Mouse (Mus musculus) gastrocnemius, adult 18-20 months (tissue): Measurements from ENCODE around the gene Dexi. TPM values are rescaled to one million over a fixed set of nuclear protein-coding genes. Genes with fewer than 3 reads are reported as not detected.

Source experiments
- DNase-seq: peaks from one replicate; pipeline ENCODE4 v3.0.0; 2021; ENCODE audit warnings: low spot score
- total RNA-seq, 2 experiments: library from RNA; stranded (reverse); gene quantifications; 2 replicates each; pipeline ENCODE4 v1.2.3; 2021

The Dexi gene
- total RNA-seq, 2 experiments from 2014 or later = 48.8 to 50.3 TPM

DNA sequence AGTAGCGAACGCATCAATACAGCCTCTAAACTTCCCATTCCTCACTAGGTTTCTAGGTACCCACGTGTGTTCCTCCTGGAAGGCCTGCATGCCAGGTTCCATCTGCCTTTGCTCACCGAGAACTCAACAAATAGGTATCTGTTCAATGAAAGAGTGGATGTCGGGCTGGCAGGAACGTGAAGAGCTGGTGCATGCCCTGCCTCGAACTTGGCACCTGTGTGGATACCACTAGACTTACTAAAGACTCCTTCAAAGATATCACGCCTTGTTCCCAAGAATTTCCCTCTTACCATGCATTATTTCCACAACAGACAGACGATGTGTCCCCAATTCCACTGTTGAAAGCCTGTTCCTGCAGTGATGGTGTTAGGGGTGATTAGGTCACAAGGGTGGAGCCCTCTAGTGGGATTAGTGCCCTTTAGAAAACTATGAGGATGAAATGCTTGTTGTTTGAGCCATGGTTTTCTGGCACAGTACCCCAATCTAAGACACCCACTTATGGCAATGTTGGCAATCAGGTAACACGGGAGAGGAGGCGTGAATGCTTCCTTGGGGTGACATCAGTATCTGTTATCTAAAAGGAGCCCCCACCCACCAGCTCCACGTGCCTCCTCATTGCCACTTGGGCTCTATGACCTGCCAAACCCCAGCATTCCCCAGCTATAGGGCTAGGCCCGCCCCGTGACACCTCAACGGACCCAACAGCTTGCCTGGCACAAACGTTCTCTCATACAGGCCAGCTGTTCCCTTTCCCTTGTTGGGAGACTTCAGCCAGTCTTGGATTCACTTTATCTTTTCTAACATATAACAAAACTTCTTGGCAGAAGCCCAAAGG, 1.9 kb downstream of the Dexi start:
- no peak for DNase-seq

DNA sequence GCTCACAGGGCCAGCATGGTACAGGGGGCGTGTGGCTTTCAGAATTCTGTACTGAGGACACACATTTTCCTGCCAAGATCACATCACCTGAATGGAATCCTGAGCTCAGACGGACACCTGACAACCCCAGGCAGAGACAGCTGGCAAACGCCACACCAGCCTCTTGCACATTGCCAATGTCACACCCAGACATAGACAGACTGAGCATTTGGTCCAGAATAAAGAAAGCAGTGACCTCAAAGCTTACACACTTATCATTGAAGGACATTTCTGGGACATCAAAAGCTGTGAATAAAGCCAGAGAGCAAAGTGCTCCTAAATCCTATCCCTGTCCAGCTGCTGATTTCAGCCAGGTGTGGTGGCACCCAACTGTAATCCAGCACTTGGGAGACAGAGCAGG, 5.9 kb downstream of the Dexi start:
- no peak for DNase-seq

DNA sequence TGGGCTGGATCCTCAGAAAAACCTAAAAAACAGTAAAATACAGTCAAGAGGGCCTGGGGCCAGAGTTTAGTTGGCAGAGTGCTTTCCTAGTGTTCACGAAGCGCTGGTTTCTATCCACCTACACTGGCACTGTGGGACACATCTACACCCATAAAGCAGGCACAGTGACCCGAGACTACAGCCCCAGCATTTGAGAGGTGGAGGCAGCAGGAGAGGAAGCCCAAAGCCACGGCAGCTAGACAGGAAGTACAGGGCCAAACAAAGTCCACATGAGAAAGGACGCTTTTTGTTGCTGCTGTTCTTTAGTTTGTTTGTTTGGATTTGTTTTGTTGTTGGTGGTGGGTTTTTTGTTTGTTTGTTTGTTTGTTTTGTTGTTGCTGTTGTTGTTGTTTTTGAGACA, 6.5 kb downstream of the Dexi start:
- DNase-seq = no peak

DNA sequence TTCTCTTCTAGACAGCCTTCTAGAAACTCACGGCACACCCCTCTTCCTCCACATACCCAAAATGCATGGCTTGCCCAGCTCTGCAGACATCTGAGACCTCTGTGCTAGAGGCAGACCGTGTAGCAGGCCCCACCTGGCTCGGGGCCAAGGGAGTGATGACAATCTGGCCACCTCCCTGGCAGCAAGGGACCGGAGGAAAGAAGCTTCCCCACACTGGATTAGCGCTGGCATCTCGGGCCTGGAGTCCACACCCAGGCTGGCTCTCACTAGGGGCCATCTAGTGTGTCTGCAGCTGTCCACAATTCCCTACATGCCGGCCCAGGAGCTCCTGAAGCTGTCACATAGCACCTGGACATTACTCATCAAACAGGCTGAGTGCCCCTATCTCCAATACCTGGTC, 8.3 kb downstream of the Dexi start:
- peak; percentile 69 for DNase-seq

DNA sequence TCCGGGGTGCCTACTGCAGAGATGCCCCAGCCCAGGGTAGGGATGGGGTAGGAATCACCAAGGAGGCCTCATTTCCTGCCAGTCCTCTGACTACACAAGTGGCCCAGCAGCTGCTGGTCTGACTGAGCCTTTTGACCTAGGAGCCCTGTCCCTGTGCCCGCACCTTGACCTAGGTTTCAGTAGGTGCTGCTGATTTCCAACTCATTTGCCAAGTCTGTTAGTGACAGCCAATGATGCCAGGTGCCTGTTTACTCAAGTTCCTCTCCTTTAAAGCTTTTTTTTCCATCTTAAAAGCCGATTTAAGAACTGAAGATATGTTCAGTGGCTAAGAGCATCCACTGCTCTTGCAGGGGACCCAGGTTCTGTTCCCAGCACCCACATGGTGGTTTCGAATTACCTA, 9.1 kb downstream of the Dexi start:
- no peak for DNase-seq

DNA sequence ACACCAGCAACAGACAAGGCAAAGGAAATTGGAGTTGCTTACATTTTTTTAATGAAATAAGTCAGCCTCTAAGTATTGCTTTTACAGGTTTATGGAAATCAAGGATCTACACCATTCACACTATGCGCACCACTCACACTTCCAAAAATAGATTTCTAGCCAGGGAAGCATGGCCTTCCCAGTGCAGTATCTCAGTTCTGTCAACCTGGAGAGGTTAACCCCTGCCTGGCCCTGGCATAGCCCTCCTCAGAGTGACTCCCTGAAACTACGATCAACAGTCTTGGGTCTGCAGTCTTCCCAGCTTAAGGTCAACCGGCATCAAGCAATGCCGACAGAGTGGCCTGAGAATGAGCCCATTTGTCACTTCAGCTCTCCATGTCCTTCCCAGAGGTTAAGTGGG, 12.7 kb downstream of the Dexi start:
- DNase-seq = no peak

DNA sequence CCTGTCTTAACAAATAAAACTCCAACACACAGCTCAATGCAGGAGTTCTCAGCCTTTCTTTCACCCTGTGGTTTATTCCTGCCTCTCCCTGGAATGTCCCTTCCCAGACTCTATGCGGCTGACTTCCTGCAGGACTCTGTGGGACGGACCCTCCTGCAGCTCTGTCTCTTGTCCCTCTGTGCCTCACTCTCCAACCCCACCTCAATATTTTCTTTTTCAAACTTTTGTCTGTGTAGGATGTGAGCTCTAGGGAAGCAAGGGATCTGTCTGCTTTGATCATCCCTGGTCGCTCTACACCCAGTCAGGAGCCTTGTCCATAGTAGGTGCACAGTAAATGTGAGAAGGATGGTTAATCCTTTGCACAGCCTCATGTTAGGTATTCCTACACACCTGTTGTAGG, 14.5 kb downstream of the Dexi start:
- no peak for DNase-seq

DNA sequence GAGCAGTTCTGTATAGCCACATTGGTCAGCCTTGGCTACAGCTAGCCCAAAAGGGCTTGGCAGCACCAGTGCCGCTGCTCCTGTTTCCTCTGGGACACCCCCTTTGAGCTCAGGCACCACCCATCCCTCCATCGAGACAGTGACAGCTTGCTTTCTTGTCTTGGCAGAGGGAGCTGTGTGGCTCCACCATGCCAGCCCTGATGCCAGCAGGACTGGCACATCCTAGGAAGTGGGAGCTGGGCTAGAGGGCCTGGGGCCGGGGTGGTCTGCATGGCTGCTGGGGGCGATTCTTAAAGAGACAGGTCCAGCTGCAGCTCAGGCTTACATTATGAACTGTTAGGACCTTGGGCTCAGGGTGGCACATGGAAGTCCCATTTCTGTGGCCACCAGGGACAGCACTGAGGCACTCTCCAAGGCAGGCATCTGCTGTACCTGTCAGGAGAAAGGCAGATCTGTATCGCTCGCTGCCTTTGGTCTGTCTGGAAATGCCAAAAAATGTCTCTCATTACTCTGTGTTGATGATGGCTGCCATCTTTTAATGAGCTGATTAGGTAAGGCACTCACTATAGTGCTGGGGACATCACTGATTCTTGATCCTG, 15.7 kb downstream of the Dexi start:
- DNase-seq = no peak

DNA sequence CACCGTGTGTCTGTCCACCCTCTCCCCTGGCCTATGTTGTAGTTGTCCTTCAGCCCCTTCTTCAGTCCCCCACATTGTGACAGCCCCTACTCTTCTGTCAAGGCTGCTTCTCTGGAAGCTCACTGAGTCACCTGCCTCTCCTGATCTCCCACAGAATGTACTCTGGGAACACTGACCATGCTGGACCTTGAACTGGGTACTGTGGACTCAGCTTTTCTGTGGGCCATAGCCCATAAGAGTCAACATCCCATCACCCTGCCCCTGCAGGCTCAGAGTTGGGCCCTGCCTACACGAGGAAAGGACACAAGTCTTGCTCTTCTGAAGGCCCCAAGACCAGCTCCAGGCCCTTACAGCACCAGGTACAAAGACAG, 17.3 kb downstream of the Dexi start:
- DNase-seq = no peak

DNA sequence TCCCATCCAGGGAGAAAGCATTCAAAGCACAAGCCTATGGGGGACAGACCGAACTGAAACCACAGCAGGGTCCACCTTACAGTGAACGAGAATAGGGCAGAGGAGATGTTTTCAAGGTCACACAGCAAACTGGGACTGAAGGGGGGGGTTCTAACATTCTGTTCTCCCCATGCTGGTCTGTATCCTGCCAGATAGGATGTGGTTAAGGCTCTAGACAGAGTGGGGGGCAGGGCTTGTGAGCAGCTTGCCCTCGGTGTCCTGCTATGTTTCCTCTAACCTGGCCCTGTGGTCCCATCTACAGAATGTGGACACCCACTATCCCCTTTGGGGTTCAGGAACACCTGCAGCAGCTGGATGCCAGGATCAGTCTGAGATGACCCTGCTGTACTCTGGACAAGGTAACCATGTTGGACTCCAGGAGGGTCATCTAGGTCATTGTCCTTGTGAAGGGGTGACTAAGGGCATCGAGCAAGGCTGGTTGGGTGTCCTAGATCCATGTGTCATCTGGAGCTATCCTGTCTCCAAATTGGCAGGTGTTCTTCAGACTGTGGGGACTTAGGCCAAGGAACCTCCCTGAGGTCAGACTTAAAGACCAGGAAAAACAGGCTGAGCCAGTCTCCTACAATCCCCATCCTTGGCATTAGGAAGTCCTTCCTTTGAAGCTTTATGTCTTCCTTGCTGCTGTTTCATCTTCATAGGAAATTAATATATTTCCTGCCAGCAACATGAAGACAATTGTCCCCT, 17.8 kb downstream of the Dexi start:
- DNase-seq = no peak

DNA sequence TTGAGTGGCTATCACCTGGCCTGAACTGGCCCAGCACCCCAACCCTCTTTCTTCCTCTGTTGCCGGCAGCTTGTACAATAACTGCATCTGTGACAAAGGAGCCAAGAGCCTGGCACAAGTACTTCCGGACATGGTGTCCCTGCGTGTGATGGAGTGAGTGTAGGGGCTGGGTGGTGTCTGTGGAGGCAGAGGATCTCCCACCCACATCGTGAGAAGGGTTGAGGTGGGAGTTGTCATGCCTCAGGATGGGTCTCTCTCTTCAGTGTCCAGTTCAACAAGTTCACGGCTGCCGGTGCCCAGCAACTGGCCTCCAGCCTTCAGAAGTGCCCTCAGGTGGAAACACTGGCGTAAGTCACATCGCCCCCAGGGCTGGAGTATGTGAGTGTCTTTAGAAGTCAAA, 19.2 kb downstream of the Dexi start:
- DNase-seq = no peak

DNA sequence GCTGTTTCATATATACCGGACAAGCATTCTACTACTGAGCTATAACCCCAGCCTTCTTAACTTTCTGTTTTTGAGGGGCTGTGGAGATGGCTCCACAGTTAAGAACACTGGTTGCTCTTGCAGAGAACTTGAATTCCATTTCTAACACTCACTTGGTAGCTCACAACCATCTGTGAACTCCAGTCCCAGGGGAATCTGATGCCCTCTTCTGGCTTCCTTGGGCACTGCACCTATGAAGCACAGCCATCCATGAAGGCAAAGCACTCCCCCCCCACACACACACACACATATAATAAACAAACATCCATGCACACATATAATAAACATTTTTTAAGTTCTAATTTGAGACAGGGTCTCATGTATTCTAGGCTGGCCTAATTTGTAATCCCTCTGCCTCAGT, 20.0 kb downstream of the Dexi start:
- DNase-seq = peak; percentile 57

DNA sequence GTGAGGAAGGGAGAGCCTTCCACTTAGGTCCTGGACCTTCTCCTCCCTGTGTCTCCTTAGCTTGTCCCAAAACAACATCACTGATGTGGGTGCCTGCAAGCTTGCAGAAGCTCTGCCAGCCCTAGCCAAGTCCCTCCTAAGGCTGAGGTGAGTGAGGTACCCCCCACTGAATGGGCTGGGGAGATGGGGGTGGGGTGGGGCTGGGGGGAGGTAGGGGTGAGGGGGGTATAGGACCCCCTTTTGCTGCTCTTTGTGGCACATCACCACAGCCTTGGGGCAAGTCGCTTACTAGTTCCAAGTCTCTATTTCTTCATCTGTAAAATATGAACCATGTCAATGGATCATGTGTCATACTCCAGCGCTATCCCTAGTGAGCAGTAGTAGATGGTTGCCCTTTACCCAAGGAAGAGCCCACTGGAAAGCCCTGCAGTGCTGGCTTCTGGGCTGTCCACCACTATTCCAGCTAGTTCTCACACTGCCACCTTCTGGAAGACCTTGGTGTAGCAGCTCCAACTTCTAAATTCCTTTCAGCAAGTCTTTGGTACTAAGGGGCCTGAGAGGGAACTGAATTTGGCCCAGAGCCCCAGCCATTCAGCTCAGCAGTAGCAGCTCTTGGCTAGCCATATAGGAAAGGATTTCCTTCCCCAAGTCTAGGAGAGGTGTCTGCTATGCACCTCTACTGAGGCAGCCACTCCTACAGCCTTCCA, 21.8 kb downstream of the Dexi start:
- peak; percentile 69 for DNase-seq

DNA sequence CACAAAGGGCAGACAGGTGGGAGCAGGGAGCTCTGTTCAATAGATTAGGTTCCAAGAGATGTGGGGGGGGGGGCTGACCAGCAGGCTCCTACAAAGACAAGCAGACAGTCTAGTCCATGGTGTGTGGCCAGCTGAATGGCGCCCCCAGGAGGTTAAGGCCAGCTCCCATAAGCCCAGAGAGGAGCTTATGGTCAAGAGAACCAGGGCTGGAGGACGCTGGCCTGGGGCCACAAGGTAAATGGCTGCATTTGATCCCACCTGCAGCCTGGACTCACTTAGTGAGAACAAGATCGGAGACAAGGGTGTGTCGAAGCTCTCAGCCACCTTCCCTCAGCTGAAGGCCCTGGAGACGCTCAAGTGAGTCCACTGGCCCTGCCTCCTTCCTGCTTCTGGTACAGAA, 24.8 kb downstream of the Dexi start:
- no peak for DNase-seq

DNA sequence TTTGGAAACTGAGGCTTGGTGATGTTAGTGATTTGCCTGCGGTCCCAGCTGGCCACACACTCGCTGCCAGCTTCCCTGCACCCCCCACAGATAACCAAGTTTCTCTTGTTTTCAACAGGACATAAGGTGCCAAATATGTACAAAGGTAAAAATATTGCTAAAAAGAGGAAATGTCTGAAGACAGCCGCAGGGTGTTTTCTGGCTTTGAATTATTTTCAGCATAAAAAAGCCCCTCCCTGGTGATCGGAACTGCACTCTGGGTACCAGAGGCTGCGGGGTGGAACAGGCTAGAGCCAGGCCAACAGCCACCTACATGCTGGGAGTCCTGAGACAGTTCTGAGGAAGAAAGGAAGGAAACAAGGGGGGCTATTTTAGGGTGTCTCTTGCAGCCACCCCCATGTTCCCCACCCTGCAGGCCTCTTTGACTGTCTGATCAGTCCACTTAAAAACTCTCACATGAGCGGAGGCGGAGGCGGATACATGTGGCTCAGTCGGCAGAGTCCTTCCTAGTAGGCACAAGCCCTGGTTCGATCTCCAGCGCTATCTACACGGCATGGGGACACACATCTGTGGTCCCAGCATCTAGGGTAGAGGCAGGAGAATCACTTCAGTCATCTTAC, 26.8 kb downstream of the Dexi start:
- DNase-seq = no peak

DNA sequence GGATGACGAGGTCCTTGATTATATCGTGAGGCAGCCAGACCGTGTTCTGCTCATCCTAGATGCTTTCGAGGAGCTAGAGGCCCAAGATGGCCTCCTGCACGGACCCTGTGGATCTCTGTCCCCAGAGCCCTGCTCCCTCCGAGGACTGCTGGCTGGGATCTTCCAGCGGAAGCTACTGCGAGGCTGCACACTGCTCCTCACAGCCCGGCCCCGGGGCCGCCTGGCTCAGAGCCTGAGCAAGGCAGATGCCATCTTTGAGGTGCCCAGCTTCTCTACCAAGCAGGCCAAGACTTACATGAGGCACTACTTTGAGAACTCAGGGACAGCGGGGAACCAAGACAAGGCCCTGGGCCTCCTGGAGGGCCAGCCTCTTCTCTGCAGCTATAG, 31.7 kb downstream of the Dexi start:
- no peak for DNase-seq

DNA sequence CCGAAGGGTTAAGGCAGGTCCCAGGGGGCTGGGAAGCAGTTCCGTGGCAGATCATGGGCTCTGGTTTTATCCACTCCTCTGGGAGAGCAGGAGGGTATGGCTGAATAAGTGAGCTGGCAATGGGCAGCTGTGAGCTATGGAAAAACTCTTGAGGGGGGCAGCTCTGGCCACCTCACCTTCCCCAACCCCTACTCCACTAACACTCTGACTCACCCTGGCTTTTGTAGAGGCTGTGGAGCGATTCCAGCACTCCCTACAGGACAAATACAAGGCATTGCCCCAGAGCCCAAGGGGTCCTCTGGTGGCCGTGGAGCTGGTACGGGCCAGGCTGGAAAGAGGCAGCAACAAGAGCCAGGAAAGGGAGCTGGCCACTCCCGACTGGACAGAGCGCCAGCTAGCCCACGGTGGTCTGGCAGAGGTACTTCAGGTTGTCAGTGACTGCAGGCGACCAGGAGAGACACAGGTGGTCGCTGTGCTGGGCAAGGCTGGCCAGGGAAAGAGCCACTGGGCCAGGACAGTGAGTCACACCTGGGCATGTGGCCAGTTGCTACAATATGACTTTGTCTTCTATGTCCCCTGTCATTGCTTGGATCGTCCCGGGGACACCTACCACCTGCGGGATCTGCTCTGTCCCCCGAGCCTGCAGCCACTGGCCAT, 32.2 kb downstream of the Dexi start:
- DNase-seq = no peak

DNA sequence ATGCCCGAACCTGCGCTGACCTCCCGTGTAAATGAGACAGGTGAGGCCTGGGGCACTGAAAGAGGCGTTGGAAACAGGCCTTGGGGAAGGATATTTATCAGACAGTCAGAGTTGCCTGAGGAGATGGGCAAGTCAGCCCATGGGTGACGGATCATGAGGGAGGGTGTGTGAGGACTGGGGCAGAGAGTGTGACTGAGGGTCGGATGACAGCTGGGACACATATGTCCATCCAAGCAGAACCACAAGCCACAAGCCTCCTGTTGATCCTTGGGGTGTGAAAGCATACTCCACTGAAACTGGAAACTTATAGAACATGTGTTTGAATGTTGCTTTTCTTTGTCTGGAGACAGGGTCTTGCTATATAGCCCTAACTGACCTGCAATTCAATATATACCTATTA, 34.2 kb downstream of the Dexi start:
- DNase-seq = no peak

DNA sequence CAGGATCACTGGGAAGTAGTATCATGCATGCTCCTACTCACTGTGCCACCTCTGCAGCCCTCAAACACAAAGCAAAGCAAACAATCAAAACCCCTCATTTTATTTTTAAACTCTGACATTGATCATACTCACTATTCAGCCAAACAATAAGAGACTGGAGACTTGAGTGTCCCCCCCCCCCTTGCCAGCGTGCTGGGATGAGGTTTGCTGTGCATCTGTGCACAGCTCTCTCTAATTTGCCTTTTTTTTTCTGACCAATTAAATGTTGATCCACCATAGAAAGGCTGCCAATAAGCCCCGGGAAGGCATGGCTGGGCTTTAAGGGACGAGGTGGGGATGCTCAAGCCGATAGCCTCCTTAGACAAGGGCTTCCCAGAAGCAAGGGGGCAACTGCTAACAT, 35.4 kb downstream of the Dexi start:
- DNase-seq = no peak

DNA sequence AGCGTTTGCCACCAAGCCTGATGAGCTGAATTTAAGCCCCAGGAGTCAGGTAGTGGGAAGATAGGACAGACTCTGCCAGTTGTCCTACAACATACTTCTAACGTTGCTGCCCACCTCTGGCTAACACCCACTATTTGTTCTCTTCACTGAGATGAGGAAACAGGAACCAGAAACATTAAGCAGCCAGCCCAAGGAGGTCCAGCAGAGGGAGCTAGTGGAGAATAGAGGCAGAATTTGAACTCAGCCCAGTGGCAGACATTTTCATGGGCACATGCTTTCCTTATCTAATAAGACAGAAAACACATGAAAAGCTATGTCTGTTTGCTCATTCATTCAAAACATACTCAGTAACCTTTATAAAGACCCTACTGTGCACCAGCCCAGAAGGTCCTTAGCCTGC, 39.8 kb downstream of the Dexi start:
- DNase-seq = no peak

DNA sequence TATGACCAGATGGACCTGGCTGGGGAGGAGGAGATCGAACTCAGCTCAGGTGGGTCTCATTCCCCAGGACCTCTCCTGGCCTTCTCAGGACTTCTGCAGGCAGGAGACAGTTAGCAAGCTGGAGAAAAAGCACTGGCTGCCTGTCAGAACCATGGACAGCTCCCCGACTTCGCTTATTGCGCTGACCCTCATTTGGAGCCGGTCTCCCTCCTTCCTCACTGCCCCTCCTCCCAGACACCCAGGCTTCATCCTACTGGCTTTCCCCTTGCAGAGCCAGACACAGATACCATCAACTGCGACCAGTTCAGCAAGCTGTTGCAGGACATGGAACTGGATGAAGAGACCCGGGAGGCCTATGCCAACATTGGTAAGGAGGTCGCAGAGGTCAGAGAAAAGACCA, 41.0 kb downstream of the Dexi start:
- DNase-seq = no peak
